Comparison of ENCODE assay signal across 28 mouse cellular contexts in the genomic region with DNA sequence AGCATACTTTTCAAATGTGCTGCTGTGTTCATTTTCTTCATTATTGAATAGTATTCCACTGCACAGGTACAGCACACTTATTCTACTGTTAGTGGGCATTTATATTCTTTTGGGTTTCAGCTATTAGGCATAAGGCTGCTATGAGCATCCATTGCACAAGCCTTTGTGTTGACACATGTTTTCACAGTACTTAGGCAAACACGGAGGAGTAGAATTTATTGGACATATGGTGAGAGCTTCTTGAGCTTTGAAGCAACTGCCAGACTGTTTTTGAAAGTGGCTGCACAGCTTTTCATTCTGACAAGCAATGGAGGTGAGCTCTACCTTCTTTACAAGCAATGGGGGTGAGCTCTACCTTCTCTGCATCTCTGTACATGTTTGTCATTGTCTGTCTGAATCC. TPM values are rescaled to one million over a fixed set of nuclear protein-coding genes. Genes with fewer than 3 reads are reported as not detected.
A peak's percentile ranks its signal among the peaks of the same experiment; 100 is the strongest.
DNase-seq lines count a peak whose midpoint lies in the region; ATAC-seq lines count a peak whose summit lies in the region.
"Had no signal": no experiment of that assay in that cellular context is flagged by ENCODE, and none has a peak within 500 bp of the region (broad histone marks: within the 10 kb centered on the region; RNA-seq: fewer than 3 reads in every experiment).

No protein-coding gene starts in this region.

- H3K4me2 ChIP-seq in forebrain, embryonic 14.5 days (ENCODE audit: low read length) = no peak overlapping the region
- H3K4me2 ChIP-seq in forebrain, embryonic 11.5 days (ENCODE audit: low read depth, low read length, severe bottlenecking) = no peak overlapping the region
- H3K4me2 ChIP-seq: embryonic facial prominence, embryonic 12.5 days; embryonic facial prominence, embryonic 15.5 days; forebrain, embryonic 12.5 days; heart, embryonic 11.5 days; hindbrain, embryonic 12.5 days; hindbrain, embryonic 15.5 days had no signal

- H3K27me3 ChIP-seq in forebrain, embryonic 14.5 days (replicated peaks; ENCODE audit: control insufficient read depth, insufficient read depth, low read length) = no peaks in the 10 kb centered on the region
- no peaks in the 10 kb centered on the region for H3K27me3 ChIP-seq in forebrain, embryonic 11.5 days (ENCODE audit: control insufficient read depth, insufficient read depth, low read length)
- H3K27me3 ChIP-seq: embryonic facial prominence, embryonic 12.5 days; embryonic facial prominence, embryonic 15.5 days; forebrain, embryonic 12.5 days; hindbrain, embryonic 12.5 days; hindbrain, embryonic 15.5 days had no signal

- H3K4me1 ChIP-seq in forebrain, embryonic 14.5 days (ENCODE audit: control insufficient read depth, insufficient read depth, low read length) = no peaks in the 10 kb centered on the region
- no peaks in the 10 kb centered on the region for H3K4me1 ChIP-seq in forebrain, embryonic 11.5 days (replicated peaks; ENCODE audit: control insufficient read depth, insufficient read depth, low read length)
- H3K4me1 ChIP-seq: embryonic facial prominence, embryonic 12.5 days; embryonic facial prominence, embryonic 15.5 days; forebrain, embryonic 12.5 days; hindbrain, embryonic 12.5 days; hindbrain, embryonic 15.5 days had no signal

- no peak overlapping the region for H3K9ac ChIP-seq in forebrain, embryonic 14.5 days (ENCODE audit: low read length)
- H3K9ac ChIP-seq in forebrain, embryonic 11.5 days (ENCODE audit: low read length) = no peak overlapping the region
- H3K9ac ChIP-seq: embryonic facial prominence, embryonic 12.5 days; embryonic facial prominence, embryonic 15.5 days; forebrain, embryonic 12.5 days; hindbrain, embryonic 12.5 days; hindbrain, embryonic 15.5 days had no signal

- no peaks in the 10 kb centered on the region for H3K9me3 ChIP-seq in forebrain, embryonic 14.5 days (replicated peaks; ENCODE audit: control insufficient read depth, low read length)
- H3K9me3 ChIP-seq in forebrain, embryonic 11.5 days (ENCODE audit: control insufficient read depth, low read length) = no peaks in the 10 kb centered on the region
- H3K9me3 ChIP-seq: embryonic facial prominence, embryonic 12.5 days; embryonic facial prominence, embryonic 15.5 days; forebrain, embryonic 12.5 days; hindbrain, embryonic 12.5 days; hindbrain, embryonic 15.5 days had no signal

- no peak overlapping the region for H3K27ac ChIP-seq in forebrain, embryonic 14.5 days (ENCODE audit: low read depth, low read length)
- H3K27ac ChIP-seq in forebrain, embryonic 11.5 days (ENCODE audit: low read depth, low read length) = no peak overlapping the region
- H3K27ac ChIP-seq: embryonic facial prominence, embryonic 12.5 days; embryonic facial prominence, embryonic 15.5 days; forebrain, embryonic 12.5 days; gastrocnemius, adult 2 months; hindbrain, embryonic 12.5 days; hindbrain, embryonic 15.5 days had no signal

- peak; percentile 44 for DNase-seq in forebrain, embryonic 14.5 days (ENCODE audit: low spot score)
- DNase-seq in forebrain, embryonic 11.5 days (ENCODE audit: low spot score) = no peak
- peak; percentile 2 to 17 for DNase-seq in layer of hippocampus, adult 18-20 months (ENCODE audit: low spot score in 2 of 2)
- no peak for DNase-seq in layer of hippocampus, postnatal 10 days (ENCODE audit: low spot score in 2 of 2)
- peak; percentile 52 for DNase-seq in brain, adult 2 months (ENCODE audit: low read depth, low spot score)
- DNase-seq: adrenal gland, adult 8-10 months; adrenal gland, postnatal 25 days; cerebellum, adult 11 months; cerebellum, adult 2 months; cerebellum, adult 9-11 months; cerebellum, postnatal 25 days; gastrocnemius, adult 2 months; gastrocnemius, postnatal 14 days; heart, adult 11 months had no signal

- 65% methylated on average over 1 of the region's 1 CpGs for WGBS in forebrain, embryonic 14.5 days
- 69% methylated on average over 1 of the region's 1 CpGs for WGBS in forebrain, embryonic 11.5 days

- no peaks in the 10 kb centered on the region for H3K36me3 ChIP-seq in forebrain, embryonic 14.5 days (ENCODE audit: control insufficient read depth, insufficient read depth, low read length)
- H3K36me3 ChIP-seq in forebrain, embryonic 11.5 days (ENCODE audit: control insufficient read depth, insufficient read depth, low read length) = no peaks in the 10 kb centered on the region
- H3K36me3 ChIP-seq: embryonic facial prominence, embryonic 12.5 days; embryonic facial prominence, embryonic 15.5 days; forebrain, embryonic 12.5 days; hindbrain, embryonic 12.5 days; hindbrain, embryonic 15.5 days had no signal

- no peak overlapping the region for H3K4me3 ChIP-seq in forebrain, embryonic 14.5 days (ENCODE audit: low read depth, low read length)
- no peak overlapping the region for H3K4me3 ChIP-seq in forebrain, embryonic 11.5 days (ENCODE audit: low read depth, low read length)
- H3K4me3 ChIP-seq: embryonic facial prominence, embryonic 12.5 days; embryonic facial prominence, embryonic 15.5 days; forebrain, embryonic 12.5 days; gastrocnemius, adult 2 months; hindbrain, embryonic 12.5 days; hindbrain, embryonic 15.5 days had no signal

- ATAC-seq in forebrain, embryonic 14.5 days = peak; percentile 60; the same call in 1 of the 2 replicates
- ATAC-seq in forebrain, embryonic 11.5 days (replicated peaks; ENCODE audit: low FRiP score) = no peak
- no peak for ATAC-seq in megakaryocyte, adult 5-6 weeks (ENCODE audit: poor library complexity, severe bottlenecking)
- ATAC-seq: activated CD4-positive, CD25-positive, alpha-beta regulatory T cell, adult 4 months; forebrain, embryonic 16.5 days had no signal

RNA-seq across cellular contexts. Expression of a gene that starts 49.5 kb away (rescaled TPM):
- polyA plus RNA-seq in forebrain, embryonic 14.5 days (2014; fragmentation: Nextera tagmentation; extraction: Ambion mirVana) = 9.3 and 11.5 TPM in 2 replicates
- polyA plus RNA-seq in forebrain, embryonic 11.5 days (2014; fragmentation: Nextera tagmentation; extraction: Ambion mirVana) = 0.25 and 0.28 TPM in 2 replicates
- 10 to 100 TPM; 12.4 to 12.9 TPM for total RNA-seq in layer of hippocampus, adult 18-20 months (2021)
- 10 to 100 TPM; 29.5 to 31.1 TPM for total RNA-seq in layer of hippocampus, postnatal 10 days (2021)
- total RNA-seq in megakaryocyte, adult 5-6 weeks (2015) = not detected in 2 replicates
- total RNA-seq in megakaryocyte, adult 5-6 weeks (2017) = not detected in 2 replicates
- total RNA-seq: common myeloid progenitor, adult 5-6 weeks; ES-E14; gastrocnemius, adult 2 months; heart, adult 8-10 months; heart, postnatal 25 days; hematopoietic stem cell, adult 5-6 weeks had no signal

Comparison
In these comparisons a context has a peak if more than half of its experiments do, and no peak if none do; other contexts are left out.
1. DNase-seq: peak in forebrain, embryonic 14.5 days (single experiment), layer of hippocampus, adult 18-20 months (2 of 2) and brain, adult 2 months (single experiment); none in forebrain, embryonic 11.5 days (single experiment) and layer of hippocampus, postnatal 10 days (0 of 2).
2. RNA of a gene that starts 49.5 kb away (total RNA-seq): 29.5 to 31.1 TPM in layer of hippocampus, postnatal 10 days and 12.4 to 12.9 TPM in layer of hippocampus, adult 18-20 months; not detected in megakaryocyte, adult 5-6 weeks; every median in the first group is over 10 times any median in the second.